Mouse (Mus musculus): Measurements from ENCODE around the gene Acad10. TPM values are rescaled to one million over a fixed set of nuclear protein-coding genes. Genes with fewer than 3 reads are reported as not detected.

The Acad10 gene
- polyA plus RNA-seq, 1 experiment from 2014 or later = 1.4 TPM

- no peak overlapping the region for H3K9ac ChIP-seq (ENCODE audit: low read depth, low read length)
- ATAC-seq = no peak
- H3K27ac ChIP-seq (ENCODE audit: low read depth, low read length) = no peak overlapping the region
- no peak overlapping the region for H3K4me2 ChIP-seq (ENCODE audit: low read length)
- WGBS = 87% methylated on average over 6 of the region's 6 CpGs
- no peaks in the 10 kb centered on the region for H3K36me3 ChIP-seq (ENCODE audit: control insufficient read depth, insufficient read depth, low read length)
- no peak overlapping the region for H3K4me3 ChIP-seq (ENCODE audit: low read length)
- H3K27me3 ChIP-seq (replicated peaks; ENCODE audit: control insufficient read depth, insufficient read depth, low read length) = no peaks in the 10 kb centered on the region
- H3K4me1 ChIP-seq (ENCODE audit: control insufficient read depth, insufficient read depth, low read depth, low read length) = peaks cover 14% of the 10 kb centered on the region
- H3K9me3 ChIP-seq (ENCODE audit: control insufficient read depth, low read length) = no peaks in the 10 kb centered on the region
Observed at GRCm38 (mm10) chr5:121594714-121595313, 65.5 kb downstream of the Acad10 start.

- peak within 1 kb of the TSS; percentile 80 for H3K4me2 ChIP-seq (ENCODE audit: low read length)
- peaks cover 14% of the 10 kb centered on the region for H3K4me1 ChIP-seq (ENCODE audit: control insufficient read depth, insufficient read depth, low read depth, low read length)
- H3K4me3 ChIP-seq (ENCODE audit: low read length) = peak within 1 kb of the TSS; percentile 65
- H3K27me3 ChIP-seq (replicated peaks; ENCODE audit: control insufficient read depth, insufficient read depth, low read length) = no peaks in the 10 kb centered on the region
- no peaks in the 10 kb centered on the region for H3K36me3 ChIP-seq (ENCODE audit: control insufficient read depth, insufficient read depth, low read length)
- no peaks in the 10 kb centered on the region for H3K9me3 ChIP-seq (ENCODE audit: control insufficient read depth, low read length)
- 1% methylated on average over 47 of the region's 47 CpGs for WGBS
- H3K9ac ChIP-seq (ENCODE audit: low read depth, low read length) = peak within 1 kb of the TSS; percentile 78
- ATAC-seq = peak; percentile 91
- H3K27ac ChIP-seq (ENCODE audit: low read depth, low read length) = peak within 1 kb of the TSS; percentile 82
Observed at GRCm38 (mm10) chr5:121593451-121594401, 66.6 kb downstream of the Acad10 start, which contains the start of gene Aldh2. TSS of gene Aldh2 (minus strand) at chr5:121593824.

GRCm38 (mm10) chr5:121592816-121593407, 67.4 kb downstream of the Acad10 start:
- WGBS = 5% methylated on average over 33 of the region's 33 CpGs
- ATAC-seq = peak; percentile 37; the same call in 1 of the 2 replicates
- Histone ChIP-seq H3K9me3 (ENCODE audit: control insufficient read depth, low read length) (no peaks in the 10 kb centered on the region), H3K9ac (ENCODE audit: low read depth, low read length) (peak overlapping the region; percentile 78), H3K36me3 (ENCODE audit: control insufficient read depth, insufficient read depth, low read length) (no peaks in the 10 kb centered on the region), H3K4me1 (ENCODE audit: control insufficient read depth, insufficient read depth, low read depth, low read length) (peaks cover 14% of the 10 kb centered on the region), H3K4me3 (ENCODE audit: low read length) (peak overlapping the region; percentile 65), H3K27me3 (replicated peaks; ENCODE audit: control insufficient read depth, insufficient read depth, low read length) (no peaks in the 10 kb centered on the region), H3K27ac (ENCODE audit: low read depth, low read length) (peak overlapping the region; percentile 82), H3K4me2 (ENCODE audit: low read length) (peak overlapping the region; percentile 80)

- H3K4me2 ChIP-seq (ENCODE audit: low read length) = peak overlapping the region; percentile 80
- H3K36me3 ChIP-seq (ENCODE audit: control insufficient read depth, insufficient read depth, low read length) = no peaks in the 10 kb centered on the region
- 66% methylated on average over 11 of the region's 11 CpGs for WGBS
- H3K9ac ChIP-seq (ENCODE audit: low read depth, low read length) = no peak overlapping the region
- H3K4me3 ChIP-seq (ENCODE audit: low read length) = peak overlapping the region; percentile 65
- no peaks in the 10 kb centered on the region for H3K27me3 ChIP-seq (replicated peaks; ENCODE audit: control insufficient read depth, insufficient read depth, low read length)
- H3K4me1 ChIP-seq (ENCODE audit: control insufficient read depth, insufficient read depth, low read depth, low read length) = peaks cover 14% of the 10 kb centered on the region
- no peaks in the 10 kb centered on the region for H3K9me3 ChIP-seq (ENCODE audit: control insufficient read depth, low read length)
- no peak for ATAC-seq
- no peak overlapping the region for H3K27ac ChIP-seq (ENCODE audit: low read depth, low read length)
Observed at GRCm38 (mm10) chr5:121592064-121592815, 68.1 kb downstream of the Acad10 start.

- WGBS = 77% methylated on average over 11 of the region's 11 CpGs
- no peak overlapping the region for H3K27ac ChIP-seq (ENCODE audit: low read depth, low read length)
- H3K9ac ChIP-seq (ENCODE audit: low read depth, low read length) = no peak overlapping the region
- H3K4me1 ChIP-seq (ENCODE audit: control insufficient read depth, insufficient read depth, low read depth, low read length) = peaks cover 14% of the 10 kb centered on the region
- no peaks in the 10 kb centered on the region for H3K9me3 ChIP-seq (ENCODE audit: control insufficient read depth, low read length)
- no peaks in the 10 kb centered on the region for H3K27me3 ChIP-seq (replicated peaks; ENCODE audit: control insufficient read depth, insufficient read depth, low read length)
- no peaks in the 10 kb centered on the region for H3K36me3 ChIP-seq (ENCODE audit: control insufficient read depth, insufficient read depth, low read length)
- H3K4me2 ChIP-seq (ENCODE audit: low read length) = peak overlapping the region; percentile 8
- ATAC-seq = no peak
- no peak overlapping the region for H3K4me3 ChIP-seq (ENCODE audit: low read length)
Observed at GRCm38 (mm10) chr5:121591417-121592063, 68.8 kb downstream of the Acad10 start.

- H3K4me2 ChIP-seq (ENCODE audit: low read length) = no peak overlapping the region
- no peak overlapping the region for H3K27ac ChIP-seq (ENCODE audit: low read depth, low read length)
- peaks cover 14% of the 10 kb centered on the region for H3K4me1 ChIP-seq (ENCODE audit: control insufficient read depth, insufficient read depth, low read depth, low read length)
- WGBS = 87% methylated on average over 6 of the region's 6 CpGs
- no peak overlapping the region for H3K4me3 ChIP-seq (ENCODE audit: low read length)
- no peaks in the 10 kb centered on the region for H3K27me3 ChIP-seq (replicated peaks; ENCODE audit: control insufficient read depth, insufficient read depth, low read length)
- no peak for ATAC-seq
- H3K9me3 ChIP-seq (ENCODE audit: control insufficient read depth, low read length) = no peaks in the 10 kb centered on the region
- no peaks in the 10 kb centered on the region for H3K36me3 ChIP-seq (ENCODE audit: control insufficient read depth, insufficient read depth, low read length)
- no peak overlapping the region for H3K9ac ChIP-seq (ENCODE audit: low read depth, low read length)
Observed at GRCm38 (mm10) chr5:121589928-121590327, 70.4 kb downstream of the Acad10 start.

GRCm38 (mm10) chr5:121586400-121587039, 73.8 kb downstream of the Acad10 start:
- H3K27me3 ChIP-seq (replicated peaks; ENCODE audit: control insufficient read depth, insufficient read depth, low read length) = no peaks in the 10 kb centered on the region
- no peaks in the 10 kb centered on the region for H3K9me3 ChIP-seq (ENCODE audit: control insufficient read depth, low read length)
- H3K36me3 ChIP-seq (ENCODE audit: control insufficient read depth, insufficient read depth, low read length) = no peaks in the 10 kb centered on the region
- no peak overlapping the region for H3K4me3 ChIP-seq (ENCODE audit: low read length)
- no peak for ATAC-seq
- no peak overlapping the region for H3K27ac ChIP-seq (ENCODE audit: low read depth, low read length)
- WGBS = 78% methylated on average over 6 of the region's 6 CpGs
- no peak overlapping the region for H3K4me2 ChIP-seq (ENCODE audit: low read length)
- H3K9ac ChIP-seq (ENCODE audit: low read depth, low read length) = no peak overlapping the region
- no peaks in the 10 kb centered on the region for H3K4me1 ChIP-seq (ENCODE audit: control insufficient read depth, insufficient read depth, low read depth, low read length)

- Histone ChIP-seq H3K4me1 (ENCODE audit: control insufficient read depth, insufficient read depth, low read depth, low read length) (no peaks in the 10 kb centered on the region), H3K36me3 (ENCODE audit: control insufficient read depth, insufficient read depth, low read length) (no peaks in the 10 kb centered on the region), H3K27ac (ENCODE audit: low read depth, low read length) (no peak overlapping the region), H3K27me3 (replicated peaks; ENCODE audit: control insufficient read depth, insufficient read depth, low read length) (no peaks in the 10 kb centered on the region), H3K9ac (ENCODE audit: low read depth, low read length) (no peak overlapping the region), H3K4me2 (ENCODE audit: low read length) (no peak overlapping the region), H3K9me3 (ENCODE audit: control insufficient read depth, low read length) (no peaks in the 10 kb centered on the region), H3K4me3 (ENCODE audit: low read length) (no peak overlapping the region)
- no peak for ATAC-seq
- WGBS = 86% methylated on average over 5 of the region's 5 CpGs
Observed at GRCm38 (mm10) chr5:121585699-121586098, 74.6 kb downstream of the Acad10 start.
